Mouse (Mus musculus) cerebellum, adult 8-10 months (tissue): ENCODE measurements around the gene Gm21887.
"Not testable (repeated sequence)": the region's sequence is repeated elsewhere in the genome, so short reads cannot be mapped to it uniquely, and the experiment has no call there.

Source experiments
- DNase-seq: peaks from one replicate; pipeline ENCODE4 v3.0.0; 2022

Gene Gm21887

DNA sequence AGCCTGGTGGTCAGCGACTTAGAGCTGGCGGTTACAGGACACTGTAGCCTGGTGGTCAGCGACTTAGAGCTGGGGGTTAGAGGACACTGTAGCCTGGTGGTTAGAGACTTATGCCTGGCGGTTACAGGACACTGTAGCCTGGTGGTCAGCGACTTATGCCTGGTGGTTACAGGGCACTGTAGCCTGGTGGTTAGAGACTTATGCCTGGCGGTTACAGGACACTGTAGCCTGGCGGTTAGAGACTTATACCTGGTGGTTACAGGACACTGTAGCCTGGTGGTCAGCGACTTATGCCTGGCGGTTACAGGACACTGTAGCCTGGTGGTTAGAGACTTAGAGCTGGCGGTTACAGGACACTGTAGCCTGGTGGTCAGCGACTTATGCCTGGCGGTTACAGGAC, 6.4 kb downstream of the Gm21887 start:
- DNase-seq: not testable (repeated sequence)

DNA sequence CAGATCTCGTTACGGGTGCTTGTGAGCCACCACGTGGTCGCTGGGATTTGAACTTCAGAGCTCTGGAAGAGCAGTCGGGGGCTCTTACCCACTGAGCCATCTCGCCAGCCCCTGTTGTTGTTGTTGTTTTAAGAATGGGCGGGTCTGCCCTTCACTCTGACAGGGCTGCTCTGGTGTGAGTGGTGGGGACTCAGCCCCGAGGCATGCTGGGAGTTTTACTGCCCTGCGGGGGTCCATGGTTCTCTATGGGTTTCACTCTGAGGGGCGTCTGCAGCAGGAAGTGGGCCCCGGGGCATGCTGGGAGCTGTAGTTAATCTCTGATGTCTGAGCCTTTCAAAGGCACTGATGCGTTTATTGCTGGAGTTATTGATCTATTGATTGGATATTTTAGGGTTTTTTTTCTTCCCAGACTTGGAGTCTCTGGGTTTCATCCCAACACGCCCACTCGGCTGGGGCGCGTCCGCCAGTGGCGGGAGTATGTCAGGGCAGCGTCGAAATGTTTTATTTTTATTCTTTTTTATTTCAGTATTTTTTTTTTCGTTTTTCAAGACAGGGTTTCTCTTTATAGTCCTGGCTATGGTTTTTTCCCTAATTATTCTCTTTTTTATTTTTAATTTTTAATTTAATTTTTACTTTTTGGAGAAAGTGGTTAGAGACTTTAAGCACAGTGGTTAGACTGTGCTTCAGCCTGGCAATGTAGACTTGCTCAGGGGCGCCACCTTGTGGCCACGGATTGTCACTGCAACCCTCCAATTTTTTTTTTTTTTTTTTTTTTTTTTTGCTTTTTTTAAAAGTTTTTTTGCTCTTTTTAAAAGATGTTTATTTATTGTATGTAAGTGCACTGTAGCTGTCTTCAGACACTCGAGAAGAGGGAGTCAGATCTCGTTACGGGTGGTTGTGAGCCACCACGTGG, 8.1 kb downstream of the Gm21887 start:
- not testable (repeated sequence) for DNase-seq

DNA sequence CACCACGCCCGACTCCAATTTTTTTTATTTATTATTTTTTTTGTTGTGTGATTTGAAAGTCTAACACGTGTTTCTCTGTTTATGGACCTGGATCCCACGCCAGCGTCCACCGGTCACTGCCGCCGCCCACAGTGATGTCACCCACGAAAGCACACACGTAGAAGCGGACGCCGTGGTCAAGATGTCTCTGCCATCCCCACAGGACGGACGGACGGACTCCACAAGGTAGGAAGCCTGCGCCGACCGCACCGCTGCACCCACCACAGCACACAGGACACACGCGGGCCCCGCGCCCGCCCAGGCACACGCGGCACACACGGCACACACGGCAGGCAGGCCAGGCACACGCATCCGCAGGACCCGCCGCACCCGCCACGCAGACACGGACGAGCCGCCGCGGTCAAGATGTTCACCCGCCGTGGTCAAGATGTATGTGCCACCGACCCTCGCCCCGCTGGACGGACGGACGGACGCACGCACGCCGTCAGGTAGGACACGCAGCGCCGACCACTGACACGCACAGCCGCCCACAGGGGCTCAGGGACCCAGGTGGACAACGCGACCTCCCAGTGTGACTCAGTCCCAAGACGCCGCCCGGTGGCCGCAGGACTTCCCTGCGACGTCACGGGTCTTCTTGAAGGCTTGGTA, 9.2 kb downstream of the Gm21887 start:
- DNase-seq: peak; percentile 64

DNA sequence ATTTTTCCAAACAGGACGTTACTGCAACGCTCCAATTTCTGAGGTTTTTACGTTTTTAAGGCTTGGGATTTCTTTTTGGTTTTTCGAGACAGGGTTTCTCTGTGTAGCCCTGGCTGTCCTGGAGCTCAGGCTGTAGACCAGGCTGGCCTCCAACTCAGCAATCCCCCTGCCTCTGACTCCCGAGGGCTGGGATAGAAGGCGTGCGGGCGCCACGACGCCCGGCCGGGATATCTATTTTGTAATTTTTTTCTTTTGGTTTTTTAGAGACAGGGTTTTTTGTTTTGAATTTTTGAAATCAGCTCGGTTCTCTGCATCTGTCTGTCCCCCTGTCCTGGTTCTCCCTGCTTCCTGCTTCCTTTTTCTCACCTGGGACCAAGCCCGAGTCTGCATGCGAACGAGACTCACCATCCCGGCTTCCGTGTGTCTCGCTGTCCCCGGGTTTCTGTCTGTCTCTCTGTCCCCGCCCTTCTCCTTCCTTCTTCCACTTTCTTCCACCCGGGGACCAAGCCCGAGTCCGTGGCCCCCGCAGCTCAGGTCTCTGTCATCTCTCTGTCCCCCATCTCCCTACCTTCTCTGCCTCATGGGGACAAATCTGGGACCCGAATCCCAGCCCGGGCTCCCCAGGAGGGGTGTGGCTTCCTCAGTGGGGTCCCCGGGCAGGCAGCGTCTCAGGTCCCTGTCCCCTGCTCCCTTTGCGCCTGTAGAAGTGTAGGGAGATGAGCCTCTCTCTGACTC, 9.9 kb downstream of the Gm21887 start:
- DNase-seq: not testable (repeated sequence)

DNA sequence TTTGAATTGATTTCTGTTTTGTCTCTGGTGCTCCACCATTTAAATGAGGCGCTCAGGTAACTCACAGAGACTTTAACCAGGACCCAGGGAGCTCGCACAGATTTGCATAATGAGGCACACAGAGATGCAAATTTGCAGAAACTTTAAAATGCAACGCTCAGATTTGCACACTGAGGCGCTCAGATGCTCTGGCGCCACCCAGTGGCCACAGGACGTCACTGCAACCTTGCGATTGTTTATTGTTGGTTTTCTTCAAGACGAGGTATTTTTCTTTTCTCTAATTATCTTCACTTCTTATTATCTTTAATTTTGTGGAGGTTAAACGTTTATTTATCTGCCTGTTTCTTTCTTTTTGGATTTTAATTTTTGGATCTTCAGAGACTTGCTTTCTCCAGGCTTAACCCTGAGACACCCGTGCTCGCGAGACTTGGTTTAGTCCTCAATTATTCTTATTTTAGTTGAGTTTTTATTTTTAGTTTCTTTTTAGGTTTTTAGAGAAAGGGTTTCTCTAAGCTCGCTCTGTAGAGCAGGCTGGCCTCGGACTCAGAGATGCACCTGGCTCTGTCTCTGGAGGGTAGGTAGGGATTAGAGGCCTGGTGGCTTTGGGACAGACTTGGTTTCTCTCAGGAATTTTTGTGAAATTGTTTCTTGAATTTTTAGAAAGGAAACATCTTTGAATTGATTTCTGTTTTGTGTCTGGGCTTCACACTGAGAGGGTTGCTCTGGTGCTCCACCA, 10.7 kb downstream of the Gm21887 start:
- peak; percentile 95 for DNase-seq

DNA sequence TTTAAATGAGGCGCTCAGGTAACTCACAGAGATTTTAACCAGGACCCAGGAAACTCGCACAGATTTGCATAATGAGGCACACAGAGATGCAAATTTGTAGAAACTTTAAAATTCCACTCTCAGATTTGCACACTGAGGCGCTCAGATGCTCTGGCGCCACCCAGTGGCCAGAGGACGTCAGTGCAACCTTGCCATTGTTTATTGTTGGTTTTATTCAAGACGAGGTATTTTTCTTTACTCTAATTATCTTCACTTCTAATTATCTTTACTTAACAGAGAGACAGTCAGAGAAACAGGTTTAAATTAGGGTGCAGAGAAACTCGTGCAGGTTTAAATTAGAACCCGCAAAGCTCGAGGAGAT, 11.2 kb downstream of the Gm21887 start:
- peak; percentile 67 for DNase-seq

DNA sequence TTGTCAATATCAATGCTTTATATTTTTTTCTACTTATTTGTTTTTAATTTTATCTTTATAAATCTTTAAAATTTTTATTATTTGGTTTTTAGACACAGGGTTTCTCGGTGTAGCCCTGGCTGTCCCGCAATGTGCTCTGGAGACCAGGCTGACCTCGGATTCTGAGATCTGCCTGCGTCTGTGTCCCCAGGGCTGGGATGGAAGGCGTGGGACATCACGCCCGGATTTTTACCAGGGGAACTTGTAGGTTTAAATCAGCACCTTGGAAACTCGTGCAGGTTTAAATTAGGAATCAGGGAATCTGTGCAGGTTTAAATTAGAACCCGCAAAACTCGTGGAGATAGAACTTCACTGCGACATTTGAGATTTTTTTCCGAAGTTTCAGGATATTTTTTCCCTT, 11.7 kb downstream of the Gm21887 start:
- not testable (repeated sequence) for DNase-seq

DNA sequence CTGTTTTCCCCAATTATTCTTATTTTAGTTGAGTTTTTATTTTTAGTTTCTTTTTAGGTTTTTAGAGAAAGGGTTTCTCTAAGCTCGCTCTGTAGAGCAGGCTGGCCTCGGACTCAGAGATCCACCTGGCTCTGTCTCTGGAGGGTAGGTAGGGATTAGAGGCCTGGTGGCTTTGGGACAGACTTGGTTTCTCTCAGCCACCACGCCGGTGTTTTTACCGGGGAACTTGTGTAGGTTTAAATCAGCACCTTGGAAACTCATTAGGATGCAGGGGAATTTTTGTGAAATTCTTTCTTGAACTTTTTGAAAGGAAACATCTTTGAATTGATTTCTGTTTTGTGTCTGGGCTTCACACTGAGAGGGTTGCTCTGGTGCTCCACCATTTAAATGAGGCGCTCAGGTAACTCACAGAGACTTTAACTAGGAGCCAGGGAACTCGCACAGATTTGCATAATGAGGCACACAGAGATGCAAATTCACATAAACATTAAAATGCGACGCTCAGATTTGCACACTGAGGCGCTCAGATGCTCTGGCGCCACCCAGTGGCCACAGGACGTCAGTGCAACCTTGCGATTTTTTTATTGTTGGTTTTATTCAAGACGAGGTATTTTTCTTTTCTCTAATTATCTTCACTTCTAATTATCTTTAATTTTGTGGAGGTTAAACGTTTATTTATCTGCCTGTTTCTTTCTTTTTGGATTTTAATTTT, 12.4 kb downstream of the Gm21887 start:
- DNase-seq: peak; percentile 61
